In the genomic region with DNA sequence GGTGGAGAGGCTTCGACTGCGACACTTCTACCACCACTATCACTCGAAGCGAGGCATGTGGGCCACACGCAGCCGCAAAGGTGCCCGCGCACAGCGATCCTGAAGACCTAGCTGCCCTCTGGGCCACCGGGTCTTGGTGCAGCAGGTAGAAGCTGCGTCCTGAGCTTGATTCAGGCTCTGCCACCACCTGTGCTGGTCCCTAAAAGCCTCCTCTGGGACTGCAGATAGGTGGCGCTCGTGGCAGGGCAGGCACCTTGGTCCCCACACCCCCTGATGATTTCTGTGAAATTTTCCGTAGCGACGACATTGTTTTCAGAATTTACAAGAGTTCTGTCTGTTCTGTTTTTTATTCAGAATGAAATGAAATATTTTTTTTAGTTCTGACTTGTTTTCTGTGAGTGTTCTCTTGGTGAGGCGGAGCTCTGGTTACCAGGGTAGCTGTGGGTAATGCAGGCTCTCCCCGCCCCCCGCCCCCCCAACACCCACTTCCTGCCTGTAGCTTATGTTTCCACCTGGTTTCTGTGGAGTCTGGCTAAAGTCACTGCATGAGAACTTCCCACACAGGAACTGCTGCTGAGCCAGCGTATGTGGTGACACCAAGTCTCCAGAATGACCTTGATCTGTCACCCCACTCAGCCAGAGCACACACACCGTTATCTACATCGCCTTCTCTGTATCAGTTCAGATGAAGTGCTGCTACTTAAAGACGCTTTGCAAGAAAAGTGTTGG, we compare ENCODE assay signal across 9 mouse cellular contexts. TPM values are rescaled to one million over a fixed set of nuclear protein-coding genes. Genes with fewer than 3 reads are reported as not detected.
A peak's percentile ranks its signal among the peaks of the same experiment; 100 is the strongest.
DNase-seq lines count a peak whose midpoint lies in the region; ATAC-seq and TF ChIP-seq lines count a peak whose summit lies in the region.
"Had no signal": no experiment of that assay in that cellular context is flagged by ENCODE, and none has a peak within 500 bp of the region (broad histone marks: within the 10 kb centered on the region; RNA-seq: fewer than 3 reads in every experiment).

No protein-coding gene starts in this region.

- no peaks in the 10 kb centered on the region for H3K9me3 ChIP-seq in kidney, embryonic 16.5 days (ENCODE audit: low read length)

- peak; percentile 77 for TF ChIP-seq CTCF in bone marrow, adult 2 months (IDR thresholded peaks at IDR 0.05; ENCODE audit: control insufficient read depth, insufficient read depth, low read length)

- peak overlapping the region; percentile 23; the same call in 1 of the 2 replicates for H3K4me2 ChIP-seq in kidney, embryonic 16.5 days (replicated peaks; ENCODE audit: low read depth, low read length)

- peak; percentile 23 to 45 for DNase-seq in left cerebral cortex, postnatal 36 days (ENCODE audit: low spot score in 2 of 2)
- DNase-seq in left cerebral cortex, adult 8-10 months (ENCODE audit: low spot score in 2 of 2): no peak
- no peak for DNase-seq in frontal cortex, postnatal 25 days (ENCODE audit: low spot score in 2 of 2)
- no peak for DNase-seq in left cerebral cortex, postnatal 10 days (ENCODE audit: extremely low spot score in 1 of 2, low spot score in 2 of 2)

- 0 out of 2 replicates have a peak, but pooled peaks have one; percentile 17 for ATAC-seq in kidney, embryonic 16.5 days (ENCODE audit: low FRiP score, low TSS enrichment)
- peak; percentile 63 for ATAC-seq in megakaryocyte, adult 5-6 weeks (ENCODE audit: poor library complexity, severe bottlenecking)

- peaks cover 1% of the 10 kb centered on the region; the same call in 1 of the 2 replicates for H3K4me1 ChIP-seq in bone marrow, adult 2 months (ENCODE audit: control insufficient read depth, insufficient read depth, low read length)
- H3K4me1 ChIP-seq in kidney, embryonic 16.5 days (ENCODE audit: insufficient read depth, low read length): peaks cover 13% of the 10 kb centered on the region

- no peak overlapping the region for H3K27ac ChIP-seq in bone marrow, adult 2 months (ENCODE audit: control insufficient read depth, insufficient read depth, low read depth, low read length, poor library complexity)
- H3K27ac ChIP-seq in kidney, embryonic 16.5 days (ENCODE audit: low read length): no peak overlapping the region

- H3K9ac ChIP-seq in kidney, embryonic 16.5 days (replicated peaks; ENCODE audit: low read length): no peak overlapping the region

- WGBS in bone marrow, adult 2 months: 6% methylated on average over 23 of the region's 23 CpGs
- WGBS in kidney, embryonic 16.5 days: 28% methylated on average over 23 of the region's 23 CpGs

- intact Hi-C loops in left cerebral cortex, postnatal 36 days (cut with DNase I): loop anchor here (5.0 kb wide), 1 partner anchor 100 kb away; a partner anchor contains a TSS
- intact Hi-C loops in left cerebral cortex, postnatal 10 days (cut with DNase I): no loop called here

- no peaks in the 10 kb centered on the region for H3K36me3 ChIP-seq in kidney, embryonic 16.5 days (ENCODE audit: insufficient read depth, low read length)

- no peak overlapping the region for H3K4me3 ChIP-seq in bone marrow, adult 2 months (replicated peaks; ENCODE audit: control insufficient read depth, low read depth, low read length)
- H3K4me3 ChIP-seq in kidney, embryonic 16.5 days (ENCODE audit: low read length): no peak overlapping the region

- peaks cover 19% of the 10 kb centered on the region for H3K27me3 ChIP-seq in kidney, embryonic 16.5 days (ENCODE audit: insufficient read depth, low read length)

- no peak; the same call in 1 of the 2 replicates for TF ChIP-seq POLR2A in bone marrow, adult 2 months (IDR thresholded peaks at IDR 0.05; ENCODE audit: borderline replicate concordance, control insufficient read depth, low read depth, low read length)

RNA-seq across cellular contexts. Expression of a gene that starts 5.8 kb away (rescaled TPM):
- not detected for total RNA-seq in left cerebral cortex, postnatal 36 days (2021)
- under 1 TPM in 1 of 4 experiments, not detected in 3; 0.57 TPM for total RNA-seq in left cerebral cortex, adult 8-10 months (2022)
- polyA plus RNA-seq in bone marrow, adult 2 months (2011; ENCODE audit: insufficient read depth, insufficient read length, low replicate concordance, missing spikeins): 5.4 and 15.9 TPM in 2 replicates
- polyA plus RNA-seq in kidney, embryonic 16.5 days (2015; fragmentation: Nextera tagmentation; extraction: Ambion mirVana): 9.2 and 10.5 TPM in 2 replicates
- total RNA-seq in megakaryocyte, adult 5-6 weeks (2015): 6.7 and 9.7 TPM in 2 replicates
- 3.8 and 6.1 TPM in 2 replicates for total RNA-seq in megakaryocyte, adult 5-6 weeks (2017)
- not detected for total RNA-seq in left cerebral cortex, postnatal 10 days (2021)
- polyA plus RNA-seq: neural tube, embryonic 14.5 days had no signal

RNA-seq across cellular contexts. Expression of a gene that starts 11.3 kb away (rescaled TPM):
- 10 to 100 TPM; 84.4 to 86.3 TPM for total RNA-seq in left cerebral cortex, postnatal 36 days (2021)
- 10 to 100 TPM; 64.5 to 81.0 (median 79.2) TPM for total RNA-seq in left cerebral cortex, adult 8-10 months (2022)
- polyA plus RNA-seq in bone marrow, adult 2 months (2011; ENCODE audit: insufficient read depth, insufficient read length, low replicate concordance, missing spikeins): 0.36 and 2.1 TPM in 2 replicates
- polyA plus RNA-seq in kidney, embryonic 16.5 days (2015; fragmentation: Nextera tagmentation; extraction: Ambion mirVana): 13.2 and 13.9 TPM in 2 replicates
- total RNA-seq in megakaryocyte, adult 5-6 weeks (2015): 1.5 and 3.0 TPM in 2 replicates
- total RNA-seq in megakaryocyte, adult 5-6 weeks (2017): 1.7 and 2.5 TPM in 2 replicates
- 100 to 1,000 TPM; 107 to 110 TPM for total RNA-seq in left cerebral cortex, postnatal 10 days (2021)

RNA-seq across cellular contexts. Expression of a gene that starts 28.2 kb away (rescaled TPM):
- 1 to 10 TPM; 1.7 to 2.8 TPM for total RNA-seq in left cerebral cortex, postnatal 36 days (2021)
- 1 to 10 TPM; 2.3 to 2.6 (median 2.5) TPM for total RNA-seq in left cerebral cortex, adult 8-10 months (2022)
- 10.4 and 19.8 TPM in 2 replicates for polyA plus RNA-seq in bone marrow, adult 2 months (2011; ENCODE audit: insufficient read depth, insufficient read length, low replicate concordance, missing spikeins)
- 37.7 and 45.2 TPM in 2 replicates for polyA plus RNA-seq in kidney, embryonic 16.5 days (2015; fragmentation: Nextera tagmentation; extraction: Ambion mirVana)
- 7.5 and 9.3 TPM in 2 replicates for total RNA-seq in megakaryocyte, adult 5-6 weeks (2015)
- 7.7 and 8.2 TPM in 2 replicates for total RNA-seq in megakaryocyte, adult 5-6 weeks (2017)
- total RNA-seq in left cerebral cortex, postnatal 10 days (2021): 1 to 10 TPM; 2.3 to 2.8 TPM

RNA-seq across cellular contexts. Expression of a gene that starts 43.2 kb away (rescaled TPM):
- not detected for total RNA-seq in left cerebral cortex, postnatal 36 days (2021)
- total RNA-seq in left cerebral cortex, adult 8-10 months (2022): not detected
- polyA plus RNA-seq in bone marrow, adult 2 months (2011; ENCODE audit: insufficient read depth, insufficient read length, low replicate concordance, missing spikeins): not detected in 2 replicates
- polyA plus RNA-seq in kidney, embryonic 16.5 days (2015; fragmentation: Nextera tagmentation; extraction: Ambion mirVana): not detected in 2 replicates
- total RNA-seq in megakaryocyte, adult 5-6 weeks (2015): not detected in 2 replicates
- total RNA-seq in megakaryocyte, adult 5-6 weeks (2017): not detected in 2 replicates
- not detected for total RNA-seq in left cerebral cortex, postnatal 10 days (2021)
- polyA plus RNA-seq: frontal cortex, adult 2 months; neural tube, embryonic 14.5 days had no signal

RNA-seq across cellular contexts. Expression of a gene that starts 45.4 kb away (rescaled TPM):
- not detected for total RNA-seq in left cerebral cortex, postnatal 36 days (2021)
- not detected for total RNA-seq in left cerebral cortex, adult 8-10 months (2022)
- 2.5 TPM in 1 of 2 replicates, not detected in the other for polyA plus RNA-seq in bone marrow, adult 2 months (2011; ENCODE audit: insufficient read depth, insufficient read length, low replicate concordance, missing spikeins)
- polyA plus RNA-seq in kidney, embryonic 16.5 days (2015; fragmentation: Nextera tagmentation; extraction: Ambion mirVana): 8.0 and 8.6 TPM in 2 replicates
- total RNA-seq in megakaryocyte, adult 5-6 weeks (2015): not detected in 2 replicates
- total RNA-seq in megakaryocyte, adult 5-6 weeks (2017): not detected in 2 replicates
- total RNA-seq in left cerebral cortex, postnatal 10 days (2021): not detected

Comparison
In these comparisons a context has a peak if more than half of its experiments do, and no peak if none do; other contexts are left out.
1. DNase-seq: peak in left cerebral cortex, postnatal 36 days (2 of 2); none in left cerebral cortex, adult 8-10 months (0 of 2), frontal cortex, postnatal 25 days (0 of 2) and left cerebral cortex, postnatal 10 days (0 of 2).
2. RNA of a gene that starts 11.3 kb away (total RNA-seq): 107 to 110 TPM in left cerebral cortex, postnatal 10 days, 84.4 to 86.3 TPM in left cerebral cortex, postnatal 36 days and 64.5 to 81.0 TPM in left cerebral cortex, adult 8-10 months; 1.5 to 3.0 TPM in megakaryocyte, adult 5-6 weeks; every median in the first group is over 10 times any median in the second.